Mouse (Mus musculus): ENCODE results near the gene Cryzl2. TPM values are rescaled to one million over a fixed set of nuclear protein-coding genes. Genes with fewer than 3 reads are reported as not detected.

Cryzl2 gene
- total RNA-seq, 2 experiments from 2014 or later: 3.3 to 3.9 TPM

GRCm38 (mm10) chr1:157513559-157513958 lies 55.2 kb downstream of the Cryzl2 start:
- intact Hi-C loops (cut with DNase I): no loop called here
- no peak for DNase-seq (ENCODE audit: extremely low spot score in 1 of 2, low spot score in 2 of 2)

DNA sequence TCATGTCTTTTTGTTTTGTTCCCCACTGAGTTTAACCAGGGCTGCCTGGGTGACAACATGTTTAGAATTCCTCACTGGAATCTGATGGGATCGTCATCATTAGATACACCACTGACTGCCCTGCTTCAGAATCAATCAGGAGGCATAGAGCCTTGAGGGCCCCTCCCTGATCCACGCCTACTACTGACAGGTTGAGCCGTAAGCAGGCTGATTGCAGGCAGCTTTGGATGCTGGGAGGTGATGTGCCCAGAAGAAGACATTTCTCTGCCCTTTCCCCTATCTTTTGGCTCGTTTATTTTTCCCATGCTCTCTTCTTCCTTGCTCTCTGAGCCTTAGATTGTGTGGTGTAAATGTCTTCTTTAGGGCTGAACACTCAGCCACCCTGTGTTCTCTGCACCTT lies 55.9 kb downstream of the Cryzl2 start:
- intact Hi-C loops (cut with DNase I): no loop called here
- no peak for DNase-seq (ENCODE audit: extremely low spot score in 1 of 2, low spot score in 2 of 2)

- no peak for DNase-seq (ENCODE audit: extremely low spot score in 1 of 2, low spot score in 2 of 2)
- intact Hi-C loops (cut with DNase I): no loop called here
These were observed 58.7 kb downstream of the Cryzl2 start for GRCm38 (mm10) chr1:157516838-157517808.

DNA sequence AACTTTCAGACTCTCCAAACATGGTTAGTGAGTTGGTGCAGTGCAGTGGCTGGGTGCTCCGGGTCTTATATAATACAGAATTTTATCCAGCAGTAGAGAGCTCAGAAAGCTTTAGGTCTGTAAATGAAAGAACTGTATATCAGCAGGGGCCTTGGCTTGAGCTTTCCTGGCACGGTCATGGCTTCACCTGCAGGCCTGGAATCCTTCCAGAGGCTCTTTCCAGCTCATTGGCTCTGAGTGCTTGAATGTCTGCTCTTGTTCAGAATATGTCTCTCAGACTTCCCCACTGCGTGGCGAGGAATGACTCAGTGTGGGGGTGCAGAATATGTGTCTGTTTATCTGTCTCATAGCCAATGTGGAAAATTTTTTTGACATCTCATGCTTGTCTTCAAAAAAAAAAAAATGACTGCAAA lies 59.7 kb downstream of the Cryzl2 start:
- intact Hi-C loops (cut with DNase I): no loop called here
- DNase-seq (ENCODE audit: extremely low spot score in 1 of 2, low spot score in 2 of 2): peak; percentile 41 to 50

DNA sequence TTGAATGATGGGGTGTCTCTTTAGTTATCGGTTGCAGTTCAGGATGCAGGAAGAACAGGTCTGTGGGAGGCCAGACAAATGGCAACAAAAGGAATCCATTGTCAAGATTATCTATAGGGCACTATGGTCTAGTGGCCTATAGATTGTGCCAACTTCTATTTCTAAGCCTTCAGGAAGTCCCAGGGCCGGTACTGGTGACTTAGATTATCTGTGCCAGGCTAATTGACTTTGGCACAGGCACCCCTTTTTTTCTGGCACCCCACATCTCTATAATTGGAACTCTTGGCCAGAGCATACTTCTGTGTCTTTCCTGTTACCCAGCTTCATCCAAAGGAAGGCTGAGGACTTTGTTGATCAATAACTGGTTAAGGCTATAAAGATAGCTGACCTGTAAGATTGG lies 61.0 kb downstream of the Cryzl2 start:
- no peak for DNase-seq (ENCODE audit: extremely low spot score in 1 of 2, low spot score in 2 of 2)
- intact Hi-C loops (cut with DNase I): no loop called here

- intact Hi-C loops (cut with DNase I): no loop called here
- DNase-seq (ENCODE audit: extremely low spot score in 1 of 2, low spot score in 2 of 2): no peak
These were observed 63.9 kb downstream of the Cryzl2 start for GRCm38 (mm10) chr1:157522322-157522721.

DNA sequence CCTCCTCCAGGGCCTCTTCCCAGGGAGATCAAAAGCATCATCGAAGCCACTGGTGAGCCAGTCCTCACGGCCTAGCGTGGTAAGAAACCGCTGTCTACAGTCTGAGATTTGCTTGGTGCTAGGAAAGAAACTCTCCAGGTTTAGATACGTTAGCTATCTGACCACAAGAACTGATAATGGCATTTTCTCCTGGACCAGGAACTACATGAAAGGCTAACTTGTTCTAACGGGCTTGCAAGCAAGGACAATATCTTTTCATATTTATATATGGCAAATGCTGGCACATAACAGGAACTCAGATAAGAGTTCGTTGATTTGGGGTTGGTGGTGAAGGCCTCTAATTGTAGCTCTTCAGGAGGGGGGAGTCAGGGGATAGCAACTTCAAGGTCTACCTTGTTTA lies 66.4 kb downstream of the Cryzl2 start:
- no peak for DNase-seq (ENCODE audit: extremely low spot score in 1 of 2, low spot score in 2 of 2)
- intact Hi-C loops (cut with DNase I): no loop called here

DNA sequence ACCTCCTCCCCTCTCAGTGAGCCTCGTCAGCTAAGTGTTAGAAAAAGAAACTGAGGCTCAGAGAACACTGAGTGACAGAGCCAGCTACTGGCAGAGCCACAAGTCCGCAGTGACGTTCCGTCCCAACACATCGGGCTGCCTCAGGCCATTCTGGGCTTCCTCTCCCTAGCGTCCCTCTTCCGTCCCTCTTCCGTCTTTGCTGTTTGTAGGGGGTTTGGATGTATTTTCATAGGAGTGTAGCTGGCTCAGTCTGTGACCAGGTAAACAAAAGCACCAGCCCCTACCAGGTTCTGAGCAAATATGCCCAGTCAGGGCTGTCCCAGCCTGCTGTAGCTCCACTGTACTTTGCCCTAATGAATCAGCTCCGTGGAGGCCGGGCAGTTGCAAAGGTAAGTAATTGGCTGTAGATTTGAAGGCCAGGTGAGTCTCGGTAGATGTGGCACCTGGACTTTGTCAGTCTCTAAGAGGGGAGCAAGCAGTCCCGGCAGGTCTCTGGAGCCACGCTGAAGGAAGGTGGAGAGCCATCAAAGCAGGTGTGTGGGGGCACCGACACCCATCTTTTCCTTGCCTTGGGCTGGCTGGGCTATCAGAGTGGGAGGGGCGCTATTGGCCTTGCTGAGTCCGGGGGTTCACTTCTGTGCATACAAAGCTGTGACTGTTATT lies 67.4 kb downstream of the Cryzl2 start:
- no peak for DNase-seq (ENCODE audit: extremely low spot score in 1 of 2, low spot score in 2 of 2)
- intact Hi-C loops (cut with DNase I): no loop called here

GRCm38 (mm10) chr1:157526625-157527024 lies 68.2 kb downstream of the Cryzl2 start:
- intact Hi-C loops (cut with DNase I): no loop called here
- DNase-seq (ENCODE audit: extremely low spot score in 1 of 2, low spot score in 2 of 2): no peak

- DNase-seq (ENCODE audit: extremely low spot score in 1 of 2, low spot score in 2 of 2): no peak
- intact Hi-C loops (cut with DNase I): no loop called here
These were observed 74.6 kb downstream of the Cryzl2 start for GRCm38 (mm10) chr1:157532826-157533460.

DNA sequence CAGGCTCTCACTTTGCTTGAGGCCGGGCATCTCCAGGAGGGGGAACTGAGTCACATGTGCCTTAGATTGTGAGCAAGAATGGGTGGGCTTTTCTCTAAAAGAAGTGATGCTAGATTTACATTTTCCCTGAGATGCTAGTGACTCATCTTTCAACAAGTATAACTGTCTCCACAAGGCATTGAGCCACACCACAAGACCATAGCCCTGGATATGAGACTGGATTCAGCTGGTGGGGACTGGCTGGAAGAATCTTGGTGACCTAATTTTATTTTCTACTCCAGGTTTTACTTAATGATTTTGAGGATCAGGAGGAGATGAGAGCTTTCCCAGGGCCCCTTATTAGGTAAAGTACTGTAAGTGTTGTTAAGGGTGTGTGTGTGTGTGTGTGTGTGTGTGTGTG lies 77.2 kb downstream of the Cryzl2 start:
- no peak for DNase-seq (ENCODE audit: extremely low spot score in 1 of 2, low spot score in 2 of 2)
- intact Hi-C loops (cut with DNase I): loop anchor here (5.0 kb wide), 2 partner anchors 88 to 238 kb away; no protein-coding TSS in a partner anchor

DNA sequence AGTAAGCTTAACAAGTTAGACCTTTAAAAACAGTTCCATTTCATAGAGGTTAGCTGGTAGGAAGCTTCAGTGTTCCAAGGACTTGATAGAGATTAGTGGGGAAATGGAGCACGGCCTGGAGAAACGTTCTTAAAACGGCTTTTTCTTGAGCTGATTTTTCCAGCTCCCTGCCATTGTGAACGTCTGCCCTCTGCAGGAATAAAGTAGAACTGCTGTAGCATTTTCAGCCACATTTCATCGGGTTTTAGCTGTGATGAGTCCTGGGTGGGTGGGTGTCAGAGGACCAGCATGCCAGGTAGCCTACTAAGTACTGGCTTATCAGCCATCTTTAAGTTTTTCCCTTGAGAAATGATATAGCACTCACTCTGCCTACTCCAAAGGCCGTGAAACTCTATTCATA lies 78.1 kb downstream of the Cryzl2 start:
- peak in 1 of 2 experiments; percentile 59 for DNase-seq (ENCODE audit: extremely low spot score in 1 of 2, low spot score in 2 of 2)
- intact Hi-C loops (cut with DNase I): loop anchor here (5.0 kb wide), 2 partner anchors 89 to 239 kb away; no protein-coding TSS in a partner anchor

- intact Hi-C loops (cut with DNase I): loop anchor here (5.0 kb wide), 2 partner anchors 90 to 240 kb away; no protein-coding TSS in a partner anchor
- DNase-seq (ENCODE audit: extremely low spot score in 1 of 2, low spot score in 2 of 2): peak in 1 of 2 experiments; percentile 50
These were observed 79.3 kb downstream of the Cryzl2 start for GRCm38 (mm10) chr1:157537636-157538035.

Other genes starting within 250 kb of the Cryzl2 start
- 10 to 100 TPM; 55.1 to 56.2 TPM for gene Rasal2, start 46.0 kb upstream of the Cryzl2 start, total RNA-seq (2021)
- gene Sec16b, start 48.2 kb downstream of the Cryzl2 start, total RNA-seq (2021): under 1 TPM; 0.53 to 0.81 TPM